Mouse (Mus musculus): ENCODE measurements at regions not wholly inside any gene's neighbourhood (a gene's known extent, or its start where the extent isn't known, plus 50 kb on each side); places are given as distances from the start of the nearest gene placed in this dataset.

- no peak for DNase-seq
Measured at GRCm38 (mm10) chr11:6918546-6918945, 81.1 kb upstream of the Gm11983 start.

DNA sequence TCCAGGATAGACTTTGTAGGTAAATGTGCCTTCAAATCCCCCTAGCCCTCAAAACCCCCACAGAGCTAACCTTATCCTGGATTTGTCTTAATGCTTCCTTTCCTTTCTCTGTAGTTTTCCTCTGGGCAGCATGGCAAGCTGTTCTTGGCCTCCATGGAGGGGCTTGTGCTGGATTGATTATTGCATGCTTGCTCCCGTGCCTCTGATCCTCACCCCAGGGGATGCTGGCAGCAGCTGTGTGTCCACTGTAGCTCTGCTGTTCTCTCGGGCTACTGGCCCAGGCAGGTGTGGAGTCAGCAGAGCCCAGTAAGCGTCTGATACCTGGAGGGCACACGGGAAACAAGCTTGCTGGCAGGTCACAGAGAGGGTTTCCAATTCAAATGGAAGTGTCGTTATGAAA lies 68.2 kb upstream of the Gm11983 start:
- no peak for DNase-seq

- no peak for DNase-seq
Measured at GRCm38 (mm10) chr11:6902991-6903390, 65.5 kb upstream of the Gm11983 start.

DNA sequence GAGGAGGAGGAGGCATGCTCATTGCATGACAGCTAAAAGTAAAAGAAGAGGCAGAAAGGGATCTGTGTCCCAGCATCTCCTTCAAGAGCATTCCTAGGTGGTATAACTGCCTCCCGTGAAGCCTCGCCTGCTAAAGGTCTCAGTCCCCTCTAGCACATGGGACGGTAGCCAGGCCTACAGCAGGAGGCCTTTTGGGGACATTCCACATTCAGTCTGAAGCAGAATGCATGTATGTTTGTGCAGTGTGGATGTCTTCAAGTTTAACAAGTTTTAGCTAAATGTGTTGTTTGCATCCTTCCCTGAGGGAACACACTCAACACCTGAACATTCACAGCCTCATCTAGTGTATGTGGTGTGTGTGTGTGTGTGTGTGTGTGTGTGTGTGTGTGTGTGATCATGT lies 64.8 kb upstream of the Gm11983 start:
- DNase-seq, result no peak

- DNase-seq, result peak; percentile 24
Measured at GRCm38 (mm10) chr11:6900769-6901481, 63.5 kb upstream of the Gm11983 start.

- DNase-seq, result no peak
Measured at GRCm38 (mm10) chr11:6900357-6900756, 62.9 kb upstream of the Gm11983 start.

GRCm38 (mm10) chr11:6899271-6900005 lies 62.0 kb upstream of the Gm11983 start:
- no peak for DNase-seq

DNA sequence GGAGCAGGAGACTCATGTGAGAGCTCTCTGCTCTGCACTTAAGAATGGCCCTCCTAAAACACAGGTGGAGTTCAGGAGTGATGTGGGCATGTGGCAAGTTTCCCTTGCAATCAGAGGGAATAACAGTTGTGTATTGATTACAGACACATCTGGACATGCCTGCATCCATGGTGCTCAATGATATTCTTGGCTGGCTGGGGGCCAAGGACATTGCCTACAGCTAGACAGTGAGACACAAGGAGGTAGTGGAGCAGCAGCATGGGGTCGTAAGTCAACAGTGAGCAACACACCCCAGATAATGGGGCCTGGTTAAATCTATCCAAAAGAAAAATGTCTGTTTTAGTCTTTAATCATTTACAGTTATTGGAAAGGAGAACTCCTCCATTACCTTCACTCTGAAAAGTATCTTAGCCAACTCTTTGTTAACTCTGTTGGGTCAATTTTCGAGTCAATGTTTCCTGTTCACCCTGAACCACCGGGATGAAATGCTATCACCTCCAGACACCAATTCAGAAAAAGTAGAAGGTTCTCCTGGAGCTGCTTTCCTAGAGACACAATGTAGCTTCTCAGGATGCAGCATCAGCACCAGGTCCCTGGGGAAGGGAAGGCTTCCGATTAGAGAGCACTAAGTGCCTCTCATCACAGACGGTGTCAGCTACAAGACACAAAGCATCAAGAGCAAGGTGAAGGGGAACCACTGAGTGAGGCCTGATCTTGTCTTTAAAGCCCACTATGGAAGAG lies 61.1 kb upstream of the Gm11983 start:
- no peak for DNase-seq

DNA sequence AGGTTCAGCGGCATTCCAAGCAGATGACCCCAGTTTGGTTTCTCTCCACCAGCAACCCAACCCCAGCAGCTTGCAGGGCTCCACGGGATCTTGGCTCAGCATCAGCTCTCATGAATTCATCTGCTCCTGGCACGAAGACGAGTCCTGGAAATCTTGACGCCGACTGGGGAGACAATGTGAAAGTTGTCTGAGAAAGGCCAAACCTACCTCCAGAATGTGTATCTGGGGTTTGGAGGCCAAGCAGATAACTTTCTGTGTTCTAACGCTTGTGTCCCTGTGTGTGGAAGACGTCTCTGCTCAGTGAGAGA lies 58.3 kb upstream of the Gm11983 start:
- peak; percentile 59 for DNase-seq

DNA sequence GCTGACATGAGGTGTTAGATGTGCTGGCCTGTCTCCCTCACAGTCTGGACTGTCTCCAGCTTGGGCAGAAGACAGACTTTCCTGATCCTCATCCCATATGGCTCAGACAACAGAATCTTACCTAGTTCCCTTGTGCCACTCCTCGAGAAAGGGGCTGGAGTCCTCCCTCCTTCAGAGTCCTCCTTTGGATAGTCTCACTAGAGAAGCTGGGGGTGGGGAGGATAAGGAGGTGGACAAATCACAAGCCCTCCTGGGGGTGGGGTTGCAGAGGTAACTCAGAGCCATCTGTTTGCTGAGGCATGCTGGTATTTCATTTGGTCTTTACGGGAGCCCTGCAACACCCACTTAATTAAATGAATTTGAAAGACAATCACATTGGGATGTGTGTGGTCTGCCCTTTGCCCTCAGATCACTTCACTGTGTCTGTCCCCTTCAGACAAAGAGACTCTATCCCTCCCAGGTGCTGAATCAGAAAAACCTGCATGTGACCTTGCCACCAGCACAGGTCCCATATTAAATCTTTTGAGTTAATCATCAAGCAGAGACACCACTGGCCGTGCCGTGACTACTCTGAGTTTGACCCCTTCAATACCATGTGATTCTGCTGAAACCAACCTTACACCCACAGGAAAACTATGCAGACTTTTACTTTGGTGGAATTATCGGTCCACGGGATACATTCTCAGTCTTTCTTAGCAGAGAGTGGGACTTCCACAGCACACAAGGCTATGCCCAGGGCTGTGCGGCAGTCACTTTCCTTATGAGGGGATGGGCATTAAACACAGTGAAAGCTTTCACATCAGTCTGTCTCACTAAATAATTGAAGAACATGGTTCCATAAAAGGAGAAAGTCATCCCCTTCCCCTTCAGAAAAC lies 57.7 kb upstream of the Gm11983 start:
- DNase-seq, result peak; percentile 89

GRCm38 (mm10) chr11:6893734-6894133 lies 56.3 kb upstream of the Gm11983 start:
- peak; percentile 20 for DNase-seq

DNA sequence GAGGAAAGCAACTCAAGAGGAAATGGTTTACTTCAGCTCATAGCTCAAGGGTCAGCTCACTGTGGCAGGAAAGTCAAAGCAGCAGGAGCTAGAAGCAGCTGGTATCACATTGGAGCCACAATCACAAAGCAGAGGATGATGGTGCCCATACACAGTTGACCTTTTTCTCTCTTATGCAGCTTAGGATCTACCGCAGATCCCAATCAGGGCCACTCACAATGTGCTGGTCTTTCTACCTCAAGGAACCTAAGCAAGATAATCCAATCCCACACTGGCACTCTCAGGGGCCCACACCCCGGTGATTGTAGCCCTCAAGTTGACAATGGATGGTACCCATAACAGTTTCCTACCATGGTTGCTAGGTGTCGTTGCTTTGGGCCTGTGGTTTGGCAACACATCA lies 55.6 kb upstream of the Gm11983 start:
- DNase-seq, result no peak

DNA sequence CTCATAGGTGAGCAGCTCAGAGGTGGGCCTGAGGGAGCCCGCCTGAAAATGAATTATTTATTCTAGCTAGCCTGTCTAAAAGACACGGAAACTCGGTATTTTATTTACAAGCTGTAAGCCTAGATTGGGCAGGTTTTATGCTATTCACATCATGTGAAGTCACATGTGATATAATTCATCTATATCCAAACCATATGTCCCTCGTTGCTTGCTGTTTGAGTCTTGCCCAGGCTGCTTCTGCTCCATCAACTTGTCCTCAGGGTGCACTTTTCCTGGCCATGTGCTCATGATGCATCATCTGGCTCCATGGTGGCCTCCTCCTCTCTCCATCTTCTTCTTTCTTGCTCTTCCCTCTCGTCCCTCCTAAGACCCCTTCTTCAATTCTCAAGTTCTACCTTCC lies 53.0 kb upstream of the Gm11983 start:
- no peak for DNase-seq

DNA sequence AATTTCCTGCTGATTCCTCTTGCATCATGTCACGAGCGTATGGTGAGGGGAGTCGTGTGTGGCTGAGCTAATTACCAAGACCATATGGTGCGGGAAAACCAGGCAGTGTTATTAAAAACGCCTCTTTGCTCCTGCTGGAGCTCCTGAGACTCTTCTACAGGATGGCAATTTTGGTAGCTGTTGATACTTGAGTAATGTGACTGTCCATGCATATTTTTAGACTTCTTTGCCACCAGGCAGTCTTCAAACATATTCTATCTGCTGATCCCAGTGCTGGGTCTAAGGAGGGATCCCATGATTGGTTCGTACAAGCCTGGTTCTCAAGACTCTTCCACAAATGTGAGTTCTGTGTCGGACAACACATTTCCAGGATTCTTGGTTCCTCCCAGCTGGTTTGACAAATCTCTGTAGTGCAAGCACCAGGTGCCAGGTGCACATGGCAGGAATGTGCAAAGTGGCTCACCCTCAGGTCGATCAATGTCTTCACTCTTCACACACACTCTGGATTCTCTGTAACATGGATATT lies 52.3 kb upstream of the Gm11983 start:
- no peak for DNase-seq

GRCm38 (mm10) chr11:6889120-6889519 lies 51.7 kb upstream of the Gm11983 start:
- no peak for DNase-seq

Data from kidney, adult 9 months (tissue).